Mouse (Mus musculus) ovary, postnatal 14 days (tissue): ENCODE measurements around the gene Fndc3b.
"Not testable (repeated sequence)": the region's sequence is repeated elsewhere in the genome, so short reads cannot be mapped to it uniquely, and the experiment has no call there.

Source experiments
- DNase-seq: peaks from one replicate; pipeline ENCODE4 v3.0.0; 2022; ENCODE audit warnings: low spot score

The Fndc3b gene

GRCm38 (mm10) chr3:27503279-27504038 is 207.6 kb downstream of the Fndc3b start:
- no peak for DNase-seq

- DNase-seq, result no peak
These were observed 215.6 kb downstream of the Fndc3b start for GRCm38 (mm10) chr3:27495296-27496073.

- no peak for DNase-seq
These were observed 216.4 kb downstream of the Fndc3b start for GRCm38 (mm10) chr3:27494698-27495097.

GRCm38 (mm10) chr3:27494066-27494465 is 217.0 kb downstream of the Fndc3b start:
- no peak for DNase-seq

GRCm38 (mm10) chr3:27491821-27492220 is 219.3 kb downstream of the Fndc3b start:
- no peak for DNase-seq

GRCm38 (mm10) chr3:27491367-27491766 is 219.7 kb downstream of the Fndc3b start:
- DNase-seq, result no peak

- no peak for DNase-seq
These were observed 220.2 kb downstream of the Fndc3b start for GRCm38 (mm10) chr3:27490891-27491290.

- DNase-seq, result no peak
These were observed 221.6 kb downstream of the Fndc3b start for GRCm38 (mm10) chr3:27489550-27489949.

- DNase-seq, result no peak
These were observed 226.0 kb downstream of the Fndc3b start for GRCm38 (mm10) chr3:27485141-27485540.

- DNase-seq, result no peak
These were observed 226.4 kb downstream of the Fndc3b start for GRCm38 (mm10) chr3:27484698-27485097.

- no peak for DNase-seq
These were observed 227.3 kb downstream of the Fndc3b start for GRCm38 (mm10) chr3:27483762-27484161.

GRCm38 (mm10) chr3:27483321-27483720 is 227.8 kb downstream of the Fndc3b start:
- no peak for DNase-seq

GRCm38 (mm10) chr3:27481738-27482137 is 229.4 kb downstream of the Fndc3b start:
- DNase-seq, result no peak

GRCm38 (mm10) chr3:27479378-27479777 is 231.7 kb downstream of the Fndc3b start:
- DNase-seq, result no peak

GRCm38 (mm10) chr3:27478563-27479156 is 232.4 kb downstream of the Fndc3b start:
- DNase-seq, result no peak

- not testable (repeated sequence) for DNase-seq
These were observed 233.4 kb downstream of the Fndc3b start for GRCm38 (mm10) chr3:27477749-27478148.

GRCm38 (mm10) chr3:27475899-27476298 is 235.2 kb downstream of the Fndc3b start:
- DNase-seq, result no peak

GRCm38 (mm10) chr3:27473801-27474599 is 237.1 kb downstream of the Fndc3b start:
- DNase-seq, result no peak

GRCm38 (mm10) chr3:27472846-27473245 is 238.3 kb downstream of the Fndc3b start:
- no peak for DNase-seq

GRCm38 (mm10) chr3:27470781-27471180 is 240.3 kb downstream of the Fndc3b start:
- no peak for DNase-seq

GRCm38 (mm10) chr3:27469971-27470370 is 241.1 kb downstream of the Fndc3b start:
- no peak for DNase-seq

GRCm38 (mm10) chr3:27467505-27468020 is 243.5 kb downstream of the Fndc3b start:
- DNase-seq, result no peak
